Mouse (Mus musculus) yolk sac, embryonic 10.5 days (tissue): ENCODE measurements around the gene Supt16.
A peak's percentile ranks its signal among the peaks of the same experiment; 100 is the strongest.

Source experiments
- DNase-seq: peaks from one replicate; pipeline ENCODE4 v3.0.0-alpha.2; 2017; ENCODE audit warnings: low spot score

The Supt16 gene

DNA sequence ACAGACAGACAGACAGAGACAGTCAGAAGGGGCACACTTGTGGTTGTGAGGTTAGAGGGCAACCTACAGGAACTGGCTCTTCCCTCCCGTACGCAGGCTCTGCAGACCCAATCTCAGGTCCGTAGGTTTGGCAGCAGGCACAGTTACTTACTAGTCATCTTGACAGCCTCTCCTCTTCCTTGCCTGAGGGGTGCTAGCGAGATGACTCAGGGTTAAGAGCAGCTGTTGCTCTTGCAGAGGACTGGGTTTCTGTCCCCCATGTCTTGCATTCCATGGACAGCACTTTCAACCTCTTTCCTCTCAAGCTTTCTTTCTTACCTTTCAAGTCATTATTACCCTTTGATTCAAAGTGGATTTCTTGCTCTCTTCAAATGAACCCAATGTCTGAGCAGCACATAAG lies 53.1 kb downstream of the Supt16 start:
- no peak for DNase-seq

DNA sequence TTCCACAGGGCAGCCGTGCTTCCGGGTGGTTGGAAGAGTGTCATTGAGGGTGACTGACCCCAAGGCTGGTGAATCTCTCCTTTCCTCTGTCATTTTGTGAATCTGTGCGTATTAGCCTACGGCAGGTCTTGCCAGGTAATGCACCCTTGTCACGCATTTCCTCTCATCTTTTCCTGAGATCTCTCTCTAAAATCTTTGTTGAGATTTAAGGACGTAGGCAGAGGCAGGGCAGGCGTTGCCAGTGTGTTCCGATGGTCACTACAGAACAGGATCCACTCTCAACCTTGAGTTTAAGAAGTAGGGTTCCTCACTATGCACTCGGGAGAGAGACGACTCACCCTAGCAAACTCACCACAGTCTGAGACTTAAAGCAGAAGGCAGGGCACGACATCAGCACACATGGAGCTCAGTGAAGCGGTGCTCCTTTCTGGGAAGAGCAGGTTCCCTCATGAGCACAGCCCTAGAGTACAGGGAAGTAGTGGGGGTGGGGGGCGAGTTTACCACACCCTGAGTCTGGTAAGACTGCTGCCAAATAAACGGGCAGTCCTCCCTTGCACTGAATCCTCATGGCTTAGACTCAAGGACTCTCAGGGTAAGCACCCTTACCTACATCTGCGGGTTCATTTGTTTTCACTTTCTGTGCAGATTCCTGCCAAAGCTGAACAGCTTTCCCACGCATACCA lies 55.6 kb downstream of the Supt16 start:
- DNase-seq = no peak

DNA sequence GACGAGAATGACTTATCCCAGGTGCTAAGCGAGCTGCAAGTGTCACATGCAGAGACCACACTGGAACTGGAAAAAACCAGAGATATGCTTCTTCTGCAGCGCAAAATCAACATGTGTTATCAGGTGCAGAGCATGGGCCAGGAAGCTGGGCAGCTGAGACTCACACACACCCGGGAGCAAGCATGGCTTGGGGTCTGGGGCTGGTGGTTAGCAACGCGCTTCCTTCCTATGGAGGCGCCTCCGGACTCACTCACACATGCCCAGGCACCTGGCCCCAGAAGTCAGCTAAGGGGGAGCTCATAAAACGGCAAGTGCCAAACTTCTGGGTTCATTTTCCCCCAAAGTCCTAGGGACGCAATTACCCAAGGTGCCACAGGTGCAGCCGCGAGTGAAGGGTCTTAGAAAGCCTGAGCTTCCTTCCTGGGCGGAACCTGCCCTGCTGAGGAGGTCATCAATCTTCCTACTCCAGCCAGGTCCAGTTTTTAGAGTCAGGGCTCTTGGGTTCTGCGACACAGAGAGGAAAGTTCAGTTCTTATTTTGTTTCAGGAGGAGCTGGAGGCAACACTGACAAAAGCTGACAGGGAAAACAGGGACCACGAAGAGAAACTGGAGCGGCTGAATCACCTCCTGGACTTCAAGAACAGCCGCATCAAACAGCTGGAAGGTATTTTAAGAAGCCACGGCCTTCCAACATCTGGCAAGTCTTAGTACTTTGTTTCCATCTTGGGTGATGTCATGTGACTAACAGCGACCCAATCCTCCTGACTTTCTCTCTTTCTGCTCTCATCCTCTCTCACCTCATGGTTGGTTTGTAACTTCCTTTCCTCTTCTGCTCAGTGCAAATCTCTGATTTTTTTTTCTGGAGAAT lies 56.4 kb downstream of the Supt16 start:
- DNase-seq = peak; percentile 26

DNA sequence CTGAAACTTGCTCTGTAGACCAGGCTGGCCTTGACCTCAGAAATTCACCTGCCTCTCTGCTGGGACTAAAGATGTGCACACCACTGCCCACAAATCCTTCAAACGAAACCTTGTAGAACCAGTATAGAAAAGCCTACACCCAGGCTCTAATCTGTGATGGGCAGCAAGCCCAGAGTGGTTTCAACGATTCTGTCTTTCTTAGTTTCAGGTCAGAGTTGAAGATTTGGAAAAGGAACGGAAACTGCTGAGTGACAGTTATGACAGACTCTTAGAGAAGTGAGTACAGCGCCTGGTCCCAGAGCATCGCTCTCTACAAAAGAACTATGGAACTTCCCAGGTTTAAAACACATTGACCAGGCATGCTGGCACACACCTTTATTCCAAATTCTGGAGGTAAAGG lies 63.6 kb downstream of the Supt16 start:
- no peak for DNase-seq

DNA sequence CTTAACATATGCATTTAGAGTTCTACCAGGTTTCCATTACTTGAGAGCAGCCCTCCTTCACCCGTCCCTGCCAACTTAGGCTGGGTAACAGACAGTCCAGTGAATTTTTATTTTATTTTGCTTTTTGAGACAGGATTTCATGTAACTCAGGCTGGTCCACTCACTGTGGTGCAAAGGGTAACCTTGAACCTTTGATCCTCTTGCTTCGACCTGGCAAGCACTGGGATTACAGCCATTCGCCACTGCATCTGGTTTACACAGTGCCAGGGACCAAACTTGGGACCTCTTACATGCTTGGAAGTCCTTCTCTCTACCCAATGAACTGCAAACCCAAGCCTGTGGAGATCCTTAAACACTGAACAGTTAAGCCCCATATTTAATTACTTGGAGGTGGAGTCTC lies 72.6 kb downstream of the Supt16 start:
- no peak for DNase-seq

DNA sequence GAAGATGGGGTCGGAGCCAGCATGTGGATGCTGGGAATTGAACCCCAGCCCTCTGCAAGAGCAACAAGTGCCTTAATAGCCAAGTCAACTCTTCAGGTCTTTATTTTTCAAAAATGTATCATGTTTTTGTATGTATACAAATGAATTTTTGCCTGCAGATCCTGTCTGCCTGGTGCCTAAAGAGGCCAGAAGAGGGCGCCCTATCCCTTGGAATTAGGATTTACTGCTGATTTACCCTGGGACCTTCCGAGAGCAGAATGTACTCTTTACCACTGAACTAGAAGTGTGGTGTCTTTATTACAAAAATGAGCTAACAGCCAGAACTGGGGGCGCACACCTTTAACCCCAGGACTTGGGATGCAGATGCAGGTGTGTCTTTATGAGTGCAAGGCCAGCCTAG lies 73.3 kb downstream of the Supt16 start:
- peak; percentile 54 for DNase-seq

DNA sequence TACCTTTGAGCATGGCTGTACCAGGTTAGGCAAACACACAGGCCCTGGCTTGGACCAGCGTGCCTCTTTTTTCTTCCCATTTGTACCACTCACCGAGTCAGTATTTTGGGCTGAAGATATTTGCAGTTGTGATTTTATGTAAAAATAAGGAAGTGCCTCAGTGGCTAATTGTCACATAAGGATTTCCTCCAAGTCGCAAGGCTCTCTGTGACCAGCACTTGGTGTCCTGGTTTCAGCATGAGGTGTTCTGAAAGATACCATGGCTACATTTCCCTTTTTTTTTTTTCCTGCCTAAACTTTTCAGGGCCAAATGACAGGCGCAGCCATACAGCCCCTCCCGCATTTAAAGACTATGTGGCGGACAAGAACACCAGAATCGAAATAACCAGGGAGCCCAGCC lies 77.0 kb downstream of the Supt16 start:
- DNase-seq = no peak

DNA sequence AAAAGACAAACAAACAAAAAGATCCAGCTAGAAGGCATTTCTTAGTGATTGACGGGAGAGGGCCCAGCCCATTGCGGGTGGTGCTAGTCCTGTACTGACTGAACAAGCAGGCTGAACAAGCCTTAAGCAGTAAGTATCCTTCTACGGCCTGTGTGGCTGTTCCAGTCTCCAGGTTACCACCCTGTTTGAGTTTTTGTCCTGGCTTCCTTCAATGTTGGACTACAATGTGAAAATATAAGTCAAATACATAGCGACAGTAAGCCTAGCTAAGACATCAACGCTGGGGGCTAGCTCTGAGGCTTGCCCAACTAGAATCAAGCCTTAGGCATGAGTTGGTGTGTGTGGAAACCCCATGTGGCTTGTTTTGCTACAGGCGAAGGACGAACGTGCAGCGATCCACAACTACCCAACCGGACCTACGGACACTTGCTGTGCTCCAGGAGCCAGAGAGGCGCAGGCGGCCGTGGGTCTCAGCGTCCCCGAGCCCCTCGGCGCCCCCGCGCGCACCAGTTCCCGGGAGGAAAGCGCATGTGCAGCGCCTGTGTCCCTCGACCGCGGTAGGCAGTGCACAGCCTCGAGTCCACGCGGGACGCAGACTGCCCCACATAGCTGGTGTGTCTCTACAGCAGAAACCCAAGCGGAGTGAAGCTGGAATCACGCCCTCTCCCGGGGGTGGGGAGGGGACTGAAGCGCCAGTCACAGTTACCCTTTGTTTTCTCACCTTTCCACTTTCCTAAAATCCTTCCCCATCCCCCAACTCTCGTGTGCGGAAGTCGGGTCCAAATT lies 78.2 kb downstream of the Supt16 start:
- peak; percentile 61 for DNase-seq

DNA sequence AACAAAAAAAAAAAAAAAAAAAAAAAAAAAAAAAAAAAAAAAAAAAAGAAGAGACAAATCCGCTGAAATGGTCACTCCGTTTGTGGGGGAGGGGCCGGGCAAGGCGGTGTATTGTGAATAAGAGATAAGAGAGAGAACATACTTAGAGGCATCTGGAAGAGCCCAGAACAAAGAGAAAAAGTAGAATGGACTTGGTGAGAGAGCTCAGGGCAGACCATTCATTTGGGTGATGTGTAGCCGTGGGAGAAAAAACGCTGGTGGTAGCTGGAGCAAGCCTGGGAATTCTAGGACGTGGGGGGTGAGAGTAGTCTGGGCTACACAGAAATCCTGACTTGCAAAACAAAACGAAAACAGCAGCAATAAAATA lies 78.8 kb downstream of the Supt16 start:
- DNase-seq = peak; percentile 53

DNA sequence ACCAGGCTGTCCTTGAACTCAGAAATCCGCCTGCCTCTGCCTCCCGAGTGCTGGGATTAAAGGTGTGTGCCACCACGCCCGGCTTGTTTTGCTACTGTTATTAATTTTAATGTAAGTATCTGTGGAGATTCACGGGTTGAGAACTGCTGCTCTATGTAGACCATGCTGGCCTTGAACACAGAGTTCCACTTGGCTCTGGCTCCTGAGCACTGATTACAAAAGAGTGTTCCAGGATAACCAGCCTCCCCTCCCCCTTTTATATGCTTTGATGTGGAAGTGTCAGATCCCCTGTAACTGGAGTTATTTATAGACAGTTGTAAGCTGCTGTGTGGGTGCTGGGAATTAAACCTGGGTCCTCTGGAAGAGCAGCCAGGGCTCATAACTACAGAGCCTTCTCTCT lies 80.0 kb downstream of the Supt16 start:
- no peak for DNase-seq

DNA sequence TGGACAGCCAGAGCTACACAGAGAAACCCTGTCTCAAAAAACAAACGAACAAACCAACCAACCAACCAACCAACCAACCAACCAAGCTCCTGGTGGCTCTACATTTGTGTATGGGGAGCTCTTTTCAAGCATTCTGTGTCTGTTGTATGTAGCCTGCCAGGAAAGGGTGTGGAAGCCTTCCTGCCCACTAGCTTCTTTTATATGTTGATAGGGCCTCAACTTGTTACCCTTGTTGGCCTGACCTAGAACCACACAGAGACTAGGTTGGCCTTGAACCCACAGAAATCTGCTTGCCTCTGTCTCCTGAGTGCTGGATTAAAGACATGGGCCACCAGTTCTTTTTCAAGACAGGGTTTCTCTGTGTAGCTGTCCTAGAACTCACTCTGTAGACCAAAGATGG lies 83.1 kb downstream of the Supt16 start:
- no peak for DNase-seq
